Mouse (Mus musculus) liver, embryonic 16.5 days (tissue): Measurements from ENCODE around the gene Megf8. TPM values are rescaled to one million over a fixed set of nuclear protein-coding genes. Genes with fewer than 3 reads are reported as not detected.

Experiments
- ATAC-seq: fragments of 200-750 bp; cut with Nextera tagmentation; 2 replicates; pipeline ENCODE4 v1.8.0; 2017; ENCODE audit warnings: low read depth, mild to moderate bottlenecking, moderate number of reproducible peaks, moderate library complexity
- H3K27ac ChIP-seq: fragments of 300-500 bp; sonication (generic); 2 replicates; pipeline ENCODE4 v1.5.1; 2014; ENCODE audit warnings: mild to moderate bottlenecking, low read length
- H3K27me3 ChIP-seq: fragments of 300-500 bp; sonication (generic); 2 replicates; pipeline ENCODE4 v1.6.1; 2014; ENCODE audit warnings: low read depth, low read length, mixed read lengths; ENCODE audit not compliant: control insufficient read depth, insufficient read depth
- H3K36me3 ChIP-seq: fragments of 300-500 bp; sonication (generic); 2 replicates; pipeline ENCODE4 v1.6.1; 2014; ENCODE audit warnings: mild to moderate bottlenecking; ENCODE audit not compliant: control insufficient read depth, insufficient read depth
- H3K4me1 ChIP-seq: fragments of 300-500 bp; sonication (generic); 2 replicates; pipeline ENCODE4 v1.6.1; 2014; ENCODE audit warnings: low read depth, low read length, mixed read lengths; ENCODE audit not compliant: control insufficient read depth
- H3K4me2 ChIP-seq: fragments of 300-500 bp; sonication (generic); 2 replicates; pipeline ENCODE4 v1.6.1; 2014; ENCODE audit warnings: low read depth, low read length, mixed read lengths
- H3K4me3 ChIP-seq: fragments of 300-500 bp; sonication (generic); 2 replicates; pipeline ENCODE4 v1.5.1; 2014; ENCODE audit warnings: low read depth, mild to moderate bottlenecking, low read length
- H3K9ac ChIP-seq: fragments of 300-500 bp; sonication (generic); 2 replicates; pipeline ENCODE4 v1.6.1; 2014; ENCODE audit warnings: low read depth, low read length
- H3K9me3 ChIP-seq: fragments of 300-500 bp; sonication (generic); replicated peaks from 2 replicates; pipeline ENCODE4 v1.6.1; 2016; ENCODE audit warnings: low read length; ENCODE audit not compliant: control insufficient read depth
- WGBS: fragments of 180-500 bp; shearing (Covaris S2); extraction: QIAGEN DNeasy Blood & Tissue Kit; methylation state at CpG from one replicate; pipeline ENCODE4 v1.1.7; 2014; ENCODE audit not compliant: insufficient replicate concordance; 5-methylcytosine and 5-hydroxymethylcytosine counted together
- polyA plus RNA-seq: library from polyadenylated mRNA; unstranded; fragments of >200 nt; fragmentation: Nextera tagmentation; extraction: Ambion mirVana; gene quantifications from 2 replicates; pipeline ENCODE4 v1.2.1, GENCODE M21; 2015

The Megf8 gene
- polyA plus RNA-seq, 1 experiment from 2014 or later: 0.90 TPM

DNA sequence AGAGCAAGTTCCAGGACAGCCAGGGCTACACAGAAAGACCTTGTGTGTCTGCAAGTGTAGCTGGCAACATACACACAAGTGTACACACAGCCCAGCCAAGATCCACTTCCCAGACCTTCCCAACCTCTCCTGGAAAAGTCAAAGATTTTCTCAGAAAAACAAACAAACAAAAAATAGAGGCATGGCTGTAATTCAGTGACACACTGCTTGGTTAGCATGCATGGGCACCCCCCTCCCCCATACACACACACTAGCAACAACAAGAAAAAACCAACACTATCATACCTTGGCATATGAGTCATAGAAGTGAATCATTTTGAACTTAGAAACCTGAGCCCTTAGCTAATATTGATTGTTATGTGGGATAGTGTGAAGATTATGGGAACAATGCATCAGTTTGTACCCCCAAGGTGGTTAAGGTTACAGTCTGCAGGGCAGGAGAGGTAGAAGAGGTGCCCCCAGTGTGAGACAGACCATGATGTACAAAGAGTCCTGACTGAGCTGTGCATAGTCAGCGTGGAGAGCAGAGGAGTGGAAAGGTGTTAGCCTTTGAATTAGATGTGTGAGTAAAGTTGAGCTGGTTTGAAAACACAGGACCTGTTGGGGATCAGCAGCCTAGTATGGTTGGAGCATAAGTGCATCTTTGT lies 94.1 kb downstream of the Megf8 start:
- Histone ChIP-seq H3K27ac (no peak overlapping the region), H3K9me3 (no peaks in the 10 kb centered on the region), H3K9ac (no peak overlapping the region), H3K4me2 (no peak overlapping the region), H3K4me3 (no peak overlapping the region), H3K27me3 (no peaks in the 10 kb centered on the region), H3K4me1 (no peaks in the 10 kb centered on the region), H3K36me3 (no peaks in the 10 kb centered on the region)
- 55% methylated on average over 1 of the region's 1 CpGs for WGBS
- ATAC-seq: no peak

DNA sequence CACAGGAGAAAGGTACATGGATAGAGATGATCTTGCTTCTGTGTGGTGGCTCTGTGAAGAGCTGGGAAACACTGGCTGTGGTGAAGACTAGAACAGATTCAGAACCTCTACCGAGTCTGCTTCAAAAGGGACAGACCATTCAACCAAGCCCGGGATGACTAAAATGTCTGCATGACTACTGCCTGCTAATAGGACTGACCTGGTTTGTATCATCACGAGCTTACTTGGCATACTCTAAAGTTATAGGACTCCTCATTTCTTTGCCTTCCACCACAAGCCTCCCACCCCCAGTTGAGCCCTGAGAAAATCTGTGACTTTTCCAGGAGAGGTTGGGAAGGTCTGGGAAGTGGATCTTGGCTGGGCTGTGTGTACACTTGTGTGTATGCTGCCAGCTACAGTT lies 94.9 kb downstream of the Megf8 start:
- ATAC-seq: no peak
- no peaks in the 10 kb centered on the region for H3K27me3 ChIP-seq
- WGBS: 60% methylated on average over 3 of the region's 3 CpGs
- H3K27ac ChIP-seq: no peak overlapping the region
- H3K4me2 ChIP-seq: no peak overlapping the region
- no peaks in the 10 kb centered on the region for H3K9me3 ChIP-seq
- no peak overlapping the region for H3K9ac ChIP-seq
- no peak overlapping the region for H3K4me3 ChIP-seq
- no peaks in the 10 kb centered on the region for H3K36me3 ChIP-seq
- no peaks in the 10 kb centered on the region for H3K4me1 ChIP-seq

GRCm38 (mm10) chr7:25412833-25413441 lies 96.0 kb downstream of the Megf8 start, which contains the start of gene Cxcl17:
Gene Cxcl17 (minus strand): TSS chr7:25412886.
- Histone ChIP-seq H3K27ac (no peak within 1 kb of the TSS), H3K4me2 (no peak within 1 kb of the TSS), H3K9me3 (no peaks in the 10 kb centered on the region), H3K9ac (no peak within 1 kb of the TSS), H3K4me3 (no peak within 1 kb of the TSS), H3K4me1 (no peaks in the 10 kb centered on the region), H3K27me3 (no peaks in the 10 kb centered on the region), H3K36me3 (no peaks in the 10 kb centered on the region)
- ATAC-seq: no peak
- WGBS: 31% methylated on average over 7 of the region's 7 CpGs

Other genes with a start within 250 kb of the Megf8 start
- 0.76 and 0.92 TPM in 2 replicates for gene Grik5, start 244.8 kb upstream of the Megf8 start, polyA plus RNA-seq
- 8.1 and 10.4 TPM in 2 replicates for gene Zfp574, start 244.6 kb upstream of the Megf8 start, polyA plus RNA-seq
- 0.99 and 1.7 TPM in 2 replicates for gene Pou2f2, start 137.4 kb upstream of the Megf8 start, polyA plus RNA-seq
- gene Dedd2, start 96.5 kb upstream of the Megf8 start, polyA plus RNA-seq: 29.2 and 31.9 TPM in 2 replicates
- 1.6 and 1.9 TPM in 2 replicates for gene Zfp526, start 95.7 kb upstream of the Megf8 start, polyA plus RNA-seq
- 4.0 and 5.3 TPM in 2 replicates for gene Gsk3a, start 79.3 kb upstream of the Megf8 start, polyA plus RNA-seq
- 3.4 and 3.6 TPM in 2 replicates for gene Erf, start 66.4 kb upstream of the Megf8 start, polyA plus RNA-seq
- gene Cic, start 49.5 kb upstream of the Megf8 start, polyA plus RNA-seq: 9.5 and 10.8 TPM in 2 replicates
- gene Pafah1b3, start 19.2 kb upstream of the Megf8 start, polyA plus RNA-seq: 25.6 and 26.2 TPM in 2 replicates
- gene Prr19, start 15.8 kb upstream of the Megf8 start, polyA plus RNA-seq: 0.09 TPM in 1 of 2 replicates, not detected in the other
- gene Tmem145, start 11.1 kb upstream of the Megf8 start, polyA plus RNA-seq: 0.07 TPM in 1 of 2 replicates, not detected in the other
- gene Cnfn, start 52.6 kb downstream of the Megf8 start, polyA plus RNA-seq: not detected in 2 replicates
- 3.4 and 3.8 TPM in 2 replicates for gene Lipe, start 81.5 kb downstream of the Megf8 start, polyA plus RNA-seq
- gene Cxcl17, start 95.7 kb downstream of the Megf8 start, polyA plus RNA-seq: 0.15 TPM in 1 of 2 replicates, not detected in the other
- 15.0 and 19.6 TPM in 2 replicates for gene Ceacam1, start 160.4 kb downstream of the Megf8 start, polyA plus RNA-seq
- gene Ceacam2, start 222.7 kb downstream of the Megf8 start, polyA plus RNA-seq: not detected in 2 replicates